Comparison of ENCODE assay signal across 14 mouse cellular contexts in the genomic region with DNA sequence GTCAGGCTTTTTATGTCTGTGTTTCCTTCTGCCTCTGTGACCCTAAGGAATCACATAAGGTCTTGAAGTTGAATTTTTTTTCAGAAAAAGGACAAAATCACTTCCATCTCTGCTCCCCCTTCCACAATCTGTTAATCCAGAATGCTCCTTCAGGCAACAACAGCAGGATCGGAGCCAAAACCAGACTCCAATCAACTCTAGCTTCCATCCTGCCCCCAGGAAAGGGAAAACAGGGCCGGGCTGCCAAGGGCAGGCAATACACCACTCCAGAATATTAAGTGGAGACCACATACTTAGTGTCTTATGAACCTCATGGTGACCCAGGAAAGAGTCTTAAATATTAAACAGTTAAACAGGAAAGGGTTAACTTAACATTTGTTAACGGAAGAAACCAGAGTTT.
DNase-seq lines count a peak whose midpoint lies in the region; ATAC-seq and TF ChIP-seq lines count a peak whose summit lies in the region.
"Had no signal": no experiment of that assay in that cellular context is flagged by ENCODE, and none has a peak within 500 bp of the region (broad histone marks: within the 10 kb centered on the region; RNA-seq: fewer than 3 reads in every experiment).

No protein-coding gene starts in this region.

- no peak for TF ChIP-seq EP300 in heart, postnatal 0 days (IDR thresholded peaks at IDR 0.05; ENCODE audit: low read depth)

- H3K36me3 ChIP-seq in heart, postnatal 0 days (replicated peaks; ENCODE audit: control insufficient read depth, insufficient read depth, low read length) = no peaks in the 10 kb centered on the region
- no peaks in the 10 kb centered on the region for H3K36me3 ChIP-seq in heart, embryonic 10.5 days
- no peaks in the 10 kb centered on the region for H3K36me3 ChIP-seq in midbrain, postnatal 0 days (ENCODE audit: insufficient read depth, low read length)
- no peaks in the 10 kb centered on the region for H3K36me3 ChIP-seq in midbrain, embryonic 16.5 days (ENCODE audit: control insufficient read depth, insufficient read depth, low read length)
- H3K36me3 ChIP-seq: embryonic facial prominence, embryonic 12.5 days; lung, embryonic 15.5 days had no signal

- no peak for TF ChIP-seq POLR2A in olfactory bulb, adult 2 months (IDR thresholded peaks at IDR 0.05; ENCODE audit: insufficient read depth, low read depth, low read length)

- peak overlapping the region; percentile 12; the same call in 1 of the 2 replicates for H3K27ac ChIP-seq in heart, postnatal 0 days (ENCODE audit: low read depth)
- no peak overlapping the region for H3K27ac ChIP-seq in heart, embryonic 10.5 days
- H3K27ac ChIP-seq in midbrain, postnatal 0 days (ENCODE audit: low read depth, low read length) = 0 out of 2 replicates have a peak overlapping the region, but pooled peaks have one; percentile 32
- H3K27ac ChIP-seq in midbrain, embryonic 16.5 days (ENCODE audit: low read length) = no peak overlapping the region; the same call in 1 of the 2 replicates
- peak overlapping the region; percentile 90 for H3K27ac ChIP-seq in olfactory bulb, adult 2 months (ENCODE audit: insufficient read depth, low read depth, low read length)
- H3K27ac ChIP-seq: embryonic facial prominence, embryonic 12.5 days; lung, embryonic 15.5 days had no signal

- no peak overlapping the region for H3K4me3 ChIP-seq in heart, postnatal 0 days (ENCODE audit: low read depth, low read length)
- H3K4me3 ChIP-seq in heart, embryonic 10.5 days = no peak overlapping the region
- H3K4me3 ChIP-seq in midbrain, postnatal 0 days (ENCODE audit: low read depth, low read length) = no peak overlapping the region
- no peak overlapping the region for H3K4me3 ChIP-seq in midbrain, embryonic 16.5 days (ENCODE audit: low read depth, low read length)
- H3K4me3 ChIP-seq in olfactory bulb, adult 2 months (ENCODE audit: insufficient read depth, low read depth, low read length) = no peak overlapping the region; the same call in 1 of the 2 replicates
- H3K4me3 ChIP-seq: embryonic facial prominence, embryonic 12.5 days; lung, embryonic 15.5 days had no signal

- no peak for DNase-seq in heart, postnatal 0 days (ENCODE audit: low spot score)
- no peak for DNase-seq in heart, embryonic 10.5 days (ENCODE audit: low spot score)
- DNase-seq in midbrain, postnatal 0 days (ENCODE audit: low spot score) = peak; percentile 45
- DNase-seq in cerebellum, postnatal 10 days = peak; percentile 88 to 90
- DNase-seq: gastrocnemius, postnatal 10 days; kidney, adult 18-20 months had no signal

- ATAC-seq in heart, postnatal 0 days (ENCODE audit: insufficient read depth, low read depth) = no peak
- no peak for ATAC-seq in midbrain, postnatal 0 days (ENCODE audit: low FRiP score)
- ATAC-seq in midbrain, embryonic 16.5 days = no peak
- ATAC-seq in inflammation-experienced regulatory T-cells, adult 6 months = no peak
- ATAC-seq: activated CD4-positive, CD25-positive, alpha-beta regulatory T cell, adult 4 months; CD4-positive, CD25-positive, alpha-beta regulatory T cell, adult 4 months had no signal

- H3K27me3 ChIP-seq in heart, postnatal 0 days (ENCODE audit: control insufficient read depth, insufficient read depth, low read length) = no peaks in the 10 kb centered on the region
- H3K27me3 ChIP-seq in heart, embryonic 10.5 days (ENCODE audit: insufficient read depth, poor library complexity, severe bottlenecking) = 0 out of 2 replicates have a peak, but pooled peaks cover under 1% of the 10 kb centered on the region
- H3K27me3 ChIP-seq in midbrain, postnatal 0 days (ENCODE audit: insufficient read depth, low read length) = no peaks in the 10 kb centered on the region
- H3K27me3 ChIP-seq in midbrain, embryonic 16.5 days (ENCODE audit: control insufficient read depth, insufficient read depth, low read depth, low read length) = no peaks in the 10 kb centered on the region
- H3K27me3 ChIP-seq: embryonic facial prominence, embryonic 12.5 days; lung, embryonic 15.5 days had no signal

- no peak overlapping the region; the same call in 1 of the 2 replicates for H3K4me2 ChIP-seq in heart, postnatal 0 days (ENCODE audit: low read depth, low read length)
- H3K4me2 ChIP-seq in midbrain, postnatal 0 days (ENCODE audit: low read depth, low read length, poor library complexity, severe bottlenecking) = no peak overlapping the region
- no peak overlapping the region for H3K4me2 ChIP-seq in midbrain, embryonic 16.5 days (ENCODE audit: low read length)
- H3K4me2 ChIP-seq: embryonic facial prominence, embryonic 12.5 days; liver, embryonic 11.5 days; lung, embryonic 15.5 days had no signal

- 72% methylated on average over 3 of the region's 3 CpGs for WGBS in heart, postnatal 0 days
- 73% methylated on average over 3 of the region's 3 CpGs for WGBS in heart, embryonic 10.5 days
- 60% methylated on average over 3 of the region's 3 CpGs for WGBS in midbrain, postnatal 0 days
- WGBS in midbrain, embryonic 16.5 days = 72% methylated on average over 3 of the region's 3 CpGs
- WGBS in olfactory bulb, adult 2 months = 43% methylated on average over 3 of the region's 3 CpGs

- H3K9ac ChIP-seq in heart, postnatal 0 days (replicated peaks; ENCODE audit: low read depth, low read length) = no peak overlapping the region
- no peak overlapping the region for H3K9ac ChIP-seq in midbrain, postnatal 0 days (replicated peaks; ENCODE audit: low read length, poor library complexity, severe bottlenecking)
- H3K9ac ChIP-seq in midbrain, embryonic 16.5 days (ENCODE audit: low read depth, low read length) = no peak overlapping the region
- H3K9ac ChIP-seq: embryonic facial prominence, embryonic 12.5 days; lung, embryonic 15.5 days had no signal

- TF ChIP-seq CTCF in heart, postnatal 0 days (IDR thresholded peaks at IDR 0.05; ENCODE audit: low read depth) = no peak
- TF ChIP-seq CTCF in midbrain, postnatal 0 days (IDR thresholded peaks at IDR 0.05) = no peak
- no peak for TF ChIP-seq CTCF in olfactory bulb, adult 2 months (IDR thresholded peaks at IDR 0.05; ENCODE audit: insufficient read depth, low read depth, low read length)

- no peaks in the 10 kb centered on the region for H3K9me3 ChIP-seq in heart, postnatal 0 days (replicated peaks; ENCODE audit: control insufficient read depth, low read length)
- no peaks in the 10 kb centered on the region for H3K9me3 ChIP-seq in heart, embryonic 10.5 days
- H3K9me3 ChIP-seq in midbrain, postnatal 0 days (ENCODE audit: low read length) = no peaks in the 10 kb centered on the region
- no peaks in the 10 kb centered on the region for H3K9me3 ChIP-seq in midbrain, embryonic 16.5 days (replicated peaks; ENCODE audit: control insufficient read depth, low read length, poor library complexity, severe bottlenecking)
- H3K9me3 ChIP-seq: embryonic facial prominence, embryonic 12.5 days; lung, embryonic 15.5 days had no signal

- peaks cover 6% of the 10 kb centered on the region; the same call in 1 of the 2 replicates for H3K4me1 ChIP-seq in heart, postnatal 0 days (ENCODE audit: control insufficient read depth, insufficient read depth)
- H3K4me1 ChIP-seq in heart, embryonic 10.5 days = peaks cover 13% of the 10 kb centered on the region
- no peaks in the 10 kb centered on the region for H3K4me1 ChIP-seq in midbrain, postnatal 0 days (ENCODE audit: insufficient read depth, low read length)
- peaks cover 9% of the 10 kb centered on the region for H3K4me1 ChIP-seq in midbrain, embryonic 16.5 days (ENCODE audit: control insufficient read depth, insufficient read depth, low read length)
- H3K4me1 ChIP-seq in olfactory bulb, adult 2 months (ENCODE audit: control insufficient read depth, insufficient read depth, low read length) = peaks cover 10% of the 10 kb centered on the region
- H3K4me1 ChIP-seq: lung, embryonic 15.5 days had no signal

Comparison
In these comparisons a context has a peak if more than half of its experiments do, and no peak if none do; other contexts are left out.
1. H3K27ac ChIP-seq: peak in heart, postnatal 0 days (single experiment), midbrain, postnatal 0 days (single experiment) and olfactory bulb, adult 2 months (single experiment); none in heart, embryonic 10.5 days (single experiment) and midbrain, embryonic 16.5 days (single experiment).
2. DNase-seq: peak in midbrain, postnatal 0 days (single experiment) and cerebellum, postnatal 10 days (2 of 2); none in heart, postnatal 0 days (single experiment) and heart, embryonic 10.5 days (single experiment).